Mouse (Mus musculus): Measurements from ENCODE around the gene Lmntd2.

- TF ChIP-seq CTCF (IDR thresholded peaks at IDR 0.05; ENCODE audit: low read depth, low read length) (no peak), GATA1 (IDR thresholded peaks at IDR 0.05; ENCODE audit: borderline replicate concordance, low read length) (no peak)
Observed at GRCm38 (mm10) chr7:141194830-141195229, 19.1 kb downstream of the Lmntd2 start.

All from G1E (cell line).